Mouse (Mus musculus) hindbrain, embryonic 11.5 days (tissue): ENCODE results near the gene Akna. TPM values are rescaled to one million over a fixed set of nuclear protein-coding genes. Genes with fewer than 3 reads are reported as not detected.
A peak's percentile ranks its signal among the peaks of the same experiment; 100 is the strongest.

Experiments used
- ATAC-seq: fragments of 200-750 bp; cut with Nextera tagmentation; 2 replicates; pipeline ENCODE4 v1.8.0; 2017; ENCODE audit warnings: mild to moderate bottlenecking, moderate TSS enrichment, moderate library complexity; ENCODE audit not compliant: low FRiP score
- DNase-seq: peaks from one replicate; pipeline ENCODE4 v3.0.0-alpha.2; 2015; ENCODE audit warnings: low spot score
- H3K27ac ChIP-seq: fragments of 300-500 bp; sonication (generic); 2 replicates; pipeline ENCODE4 v1.5.1; 2014; ENCODE audit warnings: mild to moderate bottlenecking, low read depth, low read length
- H3K27me3 ChIP-seq: fragments of 300-500 bp; sonication (generic); 2 replicates; pipeline ENCODE4 v1.6.1; 2014; ENCODE audit warnings: mild to moderate bottlenecking, low read length, moderate library complexity, mixed read lengths; ENCODE audit not compliant: control insufficient read depth, insufficient read depth
- H3K36me3 ChIP-seq: fragments of 300-500 bp; sonication (generic); 2 replicates; pipeline ENCODE4 v1.6.1; 2014; ENCODE audit warnings: mild to moderate bottlenecking, low read length, moderate library complexity, mixed read lengths; ENCODE audit not compliant: control insufficient read depth, insufficient read depth
- H3K4me1 ChIP-seq: fragments of 300-500 bp; sonication (generic); replicated peaks from 2 replicates; pipeline ENCODE4 v1.6.1; 2014; ENCODE audit warnings: low read length, mixed read lengths; ENCODE audit not compliant: control insufficient read depth, insufficient read depth
- H3K4me2 ChIP-seq: fragments of 300-500 bp; sonication (generic); replicated peaks from 2 replicates; pipeline ENCODE4 v1.6.1; 2014; ENCODE audit warnings: mild to moderate bottlenecking, low read depth, low read length
- H3K4me3 ChIP-seq: fragments of 300-500 bp; sonication (generic); 2 replicates; pipeline ENCODE4 v1.5.1; 2014; ENCODE audit warnings: low read depth, low read length
- H3K9ac ChIP-seq: fragments of 300-500 bp; sonication (generic); 2 replicates; pipeline ENCODE4 v1.6.1; 2014; ENCODE audit warnings: low read depth, low read length
- H3K9me3 ChIP-seq: fragments of 300-500 bp; sonication (generic); 2 replicates; pipeline ENCODE4 v1.6.1; 2016; ENCODE audit warnings: low read length; ENCODE audit not compliant: control insufficient read depth
- WGBS: fragments of 180-500 bp; shearing (Covaris S2); extraction: QIAGEN DNeasy Blood & Tissue Kit; methylation state at CpG from one replicate; pipeline ENCODE4 v1.1.7; 2014; 5-methylcytosine and 5-hydroxymethylcytosine counted together
- polyA plus RNA-seq: library from polyadenylated mRNA; unstranded; fragments of >200 nt; fragmentation: Nextera tagmentation; extraction: Ambion mirVana; gene quantifications from 2 replicates; pipeline ENCODE4 v1.2.1, GENCODE M21; 2014

Gene Akna
- polyA plus RNA-seq, 1 experiment from 2014 or later = 5.7 TPM

DNA sequence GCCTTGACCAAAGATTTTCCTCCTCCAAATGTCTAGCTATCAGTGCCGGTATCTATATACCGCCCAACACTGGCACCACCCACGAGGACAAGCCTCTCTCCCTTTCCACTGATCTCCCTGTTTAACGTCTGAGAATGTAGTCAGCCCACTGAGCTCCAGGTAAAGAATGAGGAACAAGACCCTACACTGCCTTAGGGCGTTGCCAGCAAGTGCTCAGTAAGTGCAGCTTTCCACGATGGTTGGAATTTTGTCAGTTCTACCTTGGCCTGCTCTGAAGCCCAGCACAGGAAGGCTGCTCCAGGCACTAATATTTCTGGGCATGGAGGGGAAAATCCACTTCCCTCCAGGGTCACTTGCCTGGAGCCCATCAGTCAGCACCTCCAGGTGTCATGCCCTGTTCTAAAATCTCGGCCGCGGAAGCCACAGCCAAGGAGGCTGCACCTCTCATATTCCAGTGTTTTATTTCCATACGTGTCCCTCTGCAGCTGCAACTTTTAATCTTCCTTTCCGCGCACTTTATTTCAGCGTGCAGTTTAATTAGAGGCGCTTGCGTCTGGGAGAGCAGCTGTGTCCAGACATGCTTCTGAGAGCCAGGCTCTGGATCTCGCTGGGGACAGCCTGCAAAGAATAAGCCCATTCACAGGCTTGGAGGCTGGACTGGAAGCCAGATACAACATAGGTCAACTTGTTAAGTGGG, 34.1 kb upstream of the Akna start:
- Histone ChIP-seq H3K27ac (no peak overlapping the region), H3K9ac (no peak overlapping the region), H3K4me1 (no peaks in the 10 kb centered on the region), H3K4me3 (no peak overlapping the region), H3K9me3 (no peaks in the 10 kb centered on the region), H3K36me3 (no peaks in the 10 kb centered on the region), H3K27me3 (no peaks in the 10 kb centered on the region), H3K4me2 (no peak overlapping the region)
- DNase-seq (no peak), ATAC-seq (peak; percentile 21; the same call in 1 of the 2 replicates)
- WGBS = 78% methylated on average over 16 of the region's 16 CpGs

DNA sequence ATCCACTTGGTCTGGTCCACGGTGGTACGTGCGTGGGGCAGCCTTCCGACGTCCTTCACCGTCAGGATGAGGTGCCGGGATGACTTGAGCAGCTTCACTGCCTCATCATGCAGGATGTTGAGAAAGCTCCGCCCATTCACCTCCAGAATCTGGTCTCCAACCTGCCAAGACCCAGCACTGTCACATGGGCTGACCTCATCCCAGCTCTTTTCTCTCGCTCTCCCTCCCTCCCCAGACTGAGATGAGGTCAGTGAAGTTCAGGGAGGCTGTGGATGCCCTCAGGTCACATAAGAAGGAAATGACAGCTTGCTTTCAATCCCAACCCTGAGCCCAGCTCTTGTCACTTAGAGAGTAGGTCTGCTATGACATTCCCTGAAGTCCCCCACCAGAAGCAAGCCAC, 32.2 kb upstream of the Akna start:
- no peaks in the 10 kb centered on the region for H3K9me3 ChIP-seq
- H3K4me2 ChIP-seq = no peak overlapping the region
- DNase-seq (no peak), ATAC-seq (no peak)
- H3K4me3 ChIP-seq = no peak overlapping the region
- H3K4me1 ChIP-seq = no peaks in the 10 kb centered on the region
- 83% methylated on average over 9 of the region's 9 CpGs for WGBS
- H3K27me3 ChIP-seq = no peaks in the 10 kb centered on the region
- H3K9ac ChIP-seq = no peak overlapping the region
- no peaks in the 10 kb centered on the region for H3K36me3 ChIP-seq
- no peak overlapping the region for H3K27ac ChIP-seq

DNA sequence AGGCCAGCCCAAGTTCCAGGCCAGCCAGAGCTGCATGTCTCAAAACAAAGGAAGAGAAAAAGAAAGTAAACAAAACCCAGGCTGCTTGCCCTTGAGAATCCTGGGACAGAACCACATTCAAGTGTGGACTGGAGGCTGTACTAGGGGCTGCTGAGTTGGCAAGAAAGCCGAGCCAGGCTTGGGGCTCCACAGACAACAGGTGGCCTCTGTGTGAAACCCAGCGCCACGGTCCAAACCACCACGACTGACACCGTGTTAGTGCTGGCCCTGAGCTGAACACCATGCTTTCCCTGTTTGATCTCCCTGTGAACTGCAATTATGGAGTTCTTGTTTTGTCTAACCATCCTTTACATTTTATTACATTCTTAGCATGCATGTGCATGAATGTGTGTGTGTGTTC, 27.9 kb upstream of the Akna start:
- 71% methylated on average over 5 of the region's 5 CpGs for WGBS
- no peaks in the 10 kb centered on the region for H3K36me3 ChIP-seq
- no peak for ATAC-seq

DNA sequence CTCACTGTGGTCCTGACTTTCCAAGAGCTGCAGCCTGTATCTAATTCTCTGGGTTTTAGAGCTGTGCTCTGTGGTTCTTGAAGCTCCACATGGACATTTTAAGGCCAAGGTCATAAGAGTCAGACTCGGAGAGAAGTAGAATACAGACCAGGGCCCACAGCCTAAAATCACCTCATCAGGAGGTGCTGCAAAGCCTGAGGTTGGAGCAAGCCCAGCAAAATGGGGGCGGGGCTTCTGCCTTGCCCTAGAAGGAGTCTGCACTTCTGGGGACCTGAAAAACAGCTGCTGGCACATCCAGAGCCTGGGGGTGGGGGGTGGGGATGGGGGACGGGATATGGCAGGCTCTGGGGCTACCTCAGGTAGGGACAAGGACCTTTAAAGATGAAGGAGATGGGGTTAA, 27.2 kb upstream of the Akna start:
- no peaks in the 10 kb centered on the region for H3K9me3 ChIP-seq
- H3K4me3 ChIP-seq = no peak overlapping the region
- H3K27ac ChIP-seq = no peak overlapping the region
- DNase-seq = no peak
- ATAC-seq = no peak
- no peak overlapping the region for H3K9ac ChIP-seq
- WGBS = 51% methylated on average over 3 of the region's 3 CpGs
- no peaks in the 10 kb centered on the region for H3K4me1 ChIP-seq
- H3K36me3 ChIP-seq = no peaks in the 10 kb centered on the region
- H3K27me3 ChIP-seq = no peaks in the 10 kb centered on the region
- H3K4me2 ChIP-seq = no peak overlapping the region

More for the DNA sequence above, 27.9 kb upstream of the Akna start:
- Histone ChIP-seq H3K4me1 (no peaks in the 10 kb centered on the region), H3K9ac (no peak overlapping the region), H3K27ac (no peak overlapping the region), H3K4me3 (no peak overlapping the region), H3K9me3 (no peaks in the 10 kb centered on the region), H3K27me3 (no peaks in the 10 kb centered on the region), H3K4me2 (no peak overlapping the region)
- DNase-seq = no peak

DNA sequence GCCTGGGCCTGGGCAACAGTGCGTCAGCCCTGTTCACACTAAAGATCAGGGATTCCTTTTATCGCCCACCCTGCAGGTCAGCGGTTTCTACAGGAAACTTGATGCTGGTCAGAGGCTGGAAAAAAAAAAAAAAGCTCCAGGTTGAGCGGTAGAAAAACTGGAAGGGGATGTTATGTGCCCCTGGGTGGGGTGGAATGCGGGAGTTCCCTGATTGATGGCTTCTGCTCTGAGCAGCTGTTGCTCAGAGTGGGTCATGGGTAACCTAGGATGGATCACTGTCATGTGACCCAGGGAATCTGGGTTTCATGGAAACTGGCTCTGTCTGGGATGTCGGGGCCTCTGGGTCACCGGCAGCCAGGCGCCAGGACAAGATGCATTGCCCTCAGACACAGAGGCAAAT, 23.2 kb upstream of the Akna start:
- whole genome bisulfite sequencing = 69% methylated on average over 8 of the region's 8 CpGs
- no peaks in the 10 kb centered on the region for H3K9me3 ChIP-seq
- no peak for ATAC-seq

DNA sequence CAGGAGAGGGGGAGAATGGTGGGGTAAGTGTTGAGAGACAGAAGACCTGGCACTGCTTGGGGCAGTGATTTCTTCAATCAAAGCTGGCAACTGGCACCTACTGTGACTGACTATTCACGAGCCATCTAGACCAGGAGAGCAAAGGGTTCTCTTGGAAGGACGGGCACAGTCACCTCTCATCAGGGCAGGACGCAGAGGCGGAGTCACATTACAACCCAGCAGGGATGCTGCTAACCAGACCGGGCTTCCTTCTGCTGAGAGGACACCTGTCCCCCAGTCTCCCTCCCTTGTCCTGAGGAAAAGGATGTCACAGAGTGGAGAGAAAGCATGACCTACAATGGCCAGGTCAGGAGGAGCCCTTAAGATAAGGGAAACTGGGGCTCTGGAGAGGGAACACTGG, 20.7 kb upstream of the Akna start:
- Histone ChIP-seq H3K36me3 (no peaks in the 10 kb centered on the region), H3K27ac (no peak overlapping the region), H3K4me2 (no peak overlapping the region), H3K27me3 (no peaks in the 10 kb centered on the region), H3K9ac (no peak overlapping the region), H3K9me3 (no peaks in the 10 kb centered on the region), H3K4me1 (no peaks in the 10 kb centered on the region), H3K4me3 (no peak overlapping the region)
- ATAC-seq (no peak), DNase-seq (no peak)
- WGBS = 26% methylated on average over 5 of the region's 5 CpGs

More for the DNA sequence above, 23.2 kb upstream of the Akna start:
- Histone ChIP-seq H3K4me2 (no peak overlapping the region), H3K36me3 (no peaks in the 10 kb centered on the region), H3K9ac (0 out of 2 replicates have a peak overlapping the region, but pooled peaks have one; percentile 20), H3K27ac (no peak overlapping the region), H3K27me3 (no peaks in the 10 kb centered on the region), H3K4me1 (no peaks in the 10 kb centered on the region), H3K4me3 (no peak overlapping the region)
- no peak for DNase-seq

DNA sequence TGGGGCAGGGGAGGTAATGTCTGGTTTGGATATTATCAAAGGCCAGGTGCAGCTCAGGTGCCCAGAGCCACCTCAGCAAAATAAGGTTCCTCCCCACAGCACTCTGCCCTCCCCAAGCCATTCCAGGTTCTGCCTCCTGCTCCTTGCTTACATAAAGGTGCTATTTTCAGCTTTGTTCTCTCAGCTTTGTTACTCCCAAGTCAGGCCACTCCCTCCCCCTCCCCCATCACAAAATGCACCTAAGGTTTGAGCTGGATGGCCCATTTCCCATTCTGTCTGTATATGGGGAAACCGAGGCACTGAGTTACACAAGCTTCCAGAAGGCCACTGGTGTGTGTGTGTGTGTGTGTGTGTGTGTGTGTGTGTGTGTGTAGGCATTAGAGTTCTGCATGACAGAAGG, 20.1 kb upstream of the Akna start:
- H3K4me3 ChIP-seq = no peak overlapping the region
- DNase-seq = no peak
- ATAC-seq = no peak
- no peaks in the 10 kb centered on the region for H3K27me3 ChIP-seq
- H3K4me1 ChIP-seq = no peaks in the 10 kb centered on the region
- no peak overlapping the region for H3K4me2 ChIP-seq
- H3K9me3 ChIP-seq = no peaks in the 10 kb centered on the region
- WGBS = 53% methylated on average over 1 of the region's 1 CpGs
- no peaks in the 10 kb centered on the region for H3K36me3 ChIP-seq
- H3K27ac ChIP-seq = no peak overlapping the region
- H3K9ac ChIP-seq = no peak overlapping the region

DNA sequence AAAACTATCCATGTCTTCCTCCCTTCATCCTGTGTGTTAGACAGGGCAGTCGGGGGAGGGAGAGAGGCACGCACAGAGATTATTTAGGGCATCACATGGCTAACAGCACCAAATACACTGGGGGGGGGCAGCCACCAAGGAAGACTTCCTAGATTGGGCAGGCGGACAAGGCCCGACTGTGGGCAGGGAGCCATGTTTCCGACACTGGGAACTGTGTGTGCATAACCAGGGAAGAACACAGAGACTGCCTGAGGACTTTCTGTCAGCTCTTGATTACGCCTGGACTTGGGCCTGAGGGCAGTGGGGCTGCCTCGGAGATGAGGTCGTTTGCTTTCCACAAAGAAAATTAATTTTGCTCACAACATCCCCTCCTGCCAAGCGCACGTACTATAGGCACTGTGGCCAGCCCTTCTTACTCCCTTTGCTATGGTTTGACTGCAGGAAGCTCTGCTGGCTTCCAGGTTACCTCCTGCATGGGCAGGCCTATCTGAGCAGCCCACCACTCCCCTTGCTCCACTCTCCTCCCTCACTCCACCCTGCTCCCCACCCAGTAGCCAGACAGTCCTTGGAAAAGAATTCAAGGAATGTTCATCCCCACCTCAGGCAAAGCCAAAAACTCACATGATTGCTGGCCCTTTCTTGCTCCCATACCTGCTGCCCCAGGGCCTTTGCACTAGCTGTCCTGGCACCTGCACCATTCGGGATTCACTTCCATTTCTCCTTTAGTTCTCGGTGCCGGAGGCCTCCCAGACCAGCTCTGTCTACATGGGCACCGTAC, 17.2 kb upstream of the Akna start:
- no peak overlapping the region for H3K4me3 ChIP-seq
- no peaks in the 10 kb centered on the region for H3K36me3 ChIP-seq
- no peak overlapping the region for H3K27ac ChIP-seq
- H3K27me3 ChIP-seq = no peaks in the 10 kb centered on the region
- H3K9me3 ChIP-seq = no peaks in the 10 kb centered on the region
- DNase-seq (no peak), ATAC-seq (no peak)
- WGBS = 81% methylated on average over 14 of the region's 14 CpGs
- peaks cover 3% of the 10 kb centered on the region; the same call in 1 of the 2 replicates for H3K4me1 ChIP-seq
- no peak overlapping the region for H3K9ac ChIP-seq
- H3K4me2 ChIP-seq = no peak overlapping the region

DNA sequence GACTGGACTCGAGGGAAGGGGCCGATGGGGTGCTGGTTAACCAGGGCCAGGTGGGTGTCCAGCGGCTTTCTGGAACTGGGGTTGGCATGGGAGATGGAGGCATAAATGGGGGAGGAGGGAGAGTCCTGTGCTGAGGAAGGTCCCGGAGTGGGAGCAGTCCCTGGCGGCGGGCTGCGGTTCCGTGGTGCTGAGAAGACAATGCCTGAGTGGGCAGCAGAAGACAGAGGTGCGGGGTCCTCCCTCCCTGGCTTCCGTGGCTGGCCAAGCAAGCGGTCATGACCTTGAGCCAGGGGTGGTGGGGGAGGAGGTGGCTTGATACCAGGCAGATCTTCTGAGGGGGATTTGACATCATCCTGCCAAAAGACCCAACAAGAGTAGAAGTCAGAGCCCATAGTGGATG, 15.1 kb upstream of the Akna start:
- no peak for ATAC-seq
- no peak overlapping the region for H3K27ac ChIP-seq
- no peak overlapping the region for H3K4me2 ChIP-seq
- no peaks in the 10 kb centered on the region for H3K9me3 ChIP-seq
- H3K36me3 ChIP-seq = no peaks in the 10 kb centered on the region
- no peak for DNase-seq
- peaks cover 3% of the 10 kb centered on the region; the same call in 1 of the 2 replicates for H3K4me1 ChIP-seq
- H3K9ac ChIP-seq = no peak overlapping the region
- 74% methylated on average over 11 of the region's 11 CpGs for WGBS
- no peaks in the 10 kb centered on the region for H3K27me3 ChIP-seq
- no peak overlapping the region for H3K4me3 ChIP-seq
